Mouse (Mus musculus) CH12.LX (cell line): ENCODE data around the gene Rnf38.

Experiments
- CHD1 ChIP-seq: IDR thresholded peaks from 2 replicates; pipeline ENCODE4 v1.6.1; 2012; ENCODE audit warnings: low read depth, low read length, improper control_type of control experiment, inconsistent platforms
- EP300 ChIP-seq: IDR thresholded peaks from 2 replicates; pipeline ENCODE4 v1.6.1; 2011; ENCODE audit warnings: low read length, improper control_type of control experiment
- MAFK ChIP-seq: IDR thresholded peaks from 2 replicates; pipeline ENCODE4 v1.6.1; 2011; ENCODE audit warnings: low read length, improper control_type of control experiment; ENCODE audit not compliant: insufficient replicate concordance
- MEF2A ChIP-seq: IDR thresholded peaks from 2 replicates; pipeline ENCODE4 v1.6.1; 2014; ENCODE audit warnings: low read depth, mild to moderate bottlenecking, inconsistent platforms, low read length, improper control_type of control experiment, borderline replicate concordance
- RAD21 ChIP-seq: IDR thresholded peaks from 2 replicates; pipeline ENCODE4 v1.6.1; 2011; ENCODE audit warnings: low read depth, mild to moderate bottlenecking, low read length, improper control_type of control experiment, moderate library complexity
- USF1 ChIP-seq: IDR thresholded peaks from 2 replicates; pipeline ENCODE4 v1.6.1; 2014; ENCODE audit warnings: low read depth, mild to moderate bottlenecking, inconsistent platforms, low read length, improper control_type of control experiment
- ZNF384 ChIP-seq: IDR thresholded peaks from 2 replicates; pipeline ENCODE4 v1.6.1; 2012; ENCODE audit warnings: low read depth, low read length, improper control_type of control experiment, inconsistent platforms

- no peak for TF ChIP-seq MAFK
- TF ChIP-seq CHD1: no peak
- TF ChIP-seq MEF2A: no peak
- TF ChIP-seq RAD21: no peak
- TF ChIP-seq EP300: no peak
- no peak for TF ChIP-seq USF1
- no peak for TF ChIP-seq ZNF384
Observed at GRCm38 (mm10) chr4:44271134-44271533, 37.5 kb upstream of the Rnf38 start.
